Mouse (Mus musculus) kidney, postnatal 4 days (tissue): ENCODE measurements around the gene Arhgap15.
A peak's percentile ranks its signal among the peaks of the same experiment; 100 is the strongest.

Experiments
- DNase-seq, 2 experiments: peaks; one replicate each; pipeline ENCODE4 v3.0.0; 2021; ENCODE audit warnings: mixed read lengths in 2 of 2

The Arhgap15 gene

GRCm38 (mm10) chr2:43783759-43784735 lies 35.4 kb downstream of the Arhgap15 start:
- DNase-seq: no peak

- DNase-seq: no peak
These were observed 37.5 kb downstream of the Arhgap15 start for GRCm38 (mm10) chr2:43786101-43786500.

GRCm38 (mm10) chr2:43787141-43787540 lies 38.5 kb downstream of the Arhgap15 start:
- DNase-seq: peak; percentile 50 to 64

- DNase-seq: peak in 1 of 2 experiments; percentile 5
These were observed 39.9 kb downstream of the Arhgap15 start for GRCm38 (mm10) chr2:43788484-43788883.

GRCm38 (mm10) chr2:43790049-43790693 lies 41.5 kb downstream of the Arhgap15 start:
- DNase-seq: peak; percentile 31 to 38

- DNase-seq: no peak
These were observed 43.0 kb downstream of the Arhgap15 start for GRCm38 (mm10) chr2:43791575-43791974.

- DNase-seq: no peak
These were observed 44.5 kb downstream of the Arhgap15 start for GRCm38 (mm10) chr2:43793105-43793504.

GRCm38 (mm10) chr2:43794700-43795099 lies 46.1 kb downstream of the Arhgap15 start:
- DNase-seq: no peak

GRCm38 (mm10) chr2:43796448-43796847 lies 47.8 kb downstream of the Arhgap15 start:
- no peak for DNase-seq

GRCm38 (mm10) chr2:43805960-43806744 lies 57.5 kb downstream of the Arhgap15 start:
- peak; percentile 49 to 54 for DNase-seq

GRCm38 (mm10) chr2:43815896-43816787 lies 67.5 kb downstream of the Arhgap15 start:
- no peak for DNase-seq

GRCm38 (mm10) chr2:43816788-43817581 lies 68.4 kb downstream of the Arhgap15 start:
- DNase-seq: no peak

- no peak for DNase-seq
These were observed 87.3 kb downstream of the Arhgap15 start for GRCm38 (mm10) chr2:43835931-43836330.

- peak; percentile 36 to 57 for DNase-seq
These were observed 93.0 kb downstream of the Arhgap15 start for GRCm38 (mm10) chr2:43841644-43842043.

- DNase-seq: peak; percentile 9 to 17
These were observed 102.6 kb downstream of the Arhgap15 start for GRCm38 (mm10) chr2:43851195-43851594.

- no peak for DNase-seq
These were observed 114.1 kb downstream of the Arhgap15 start for GRCm38 (mm10) chr2:43862709-43863108.

- DNase-seq: peak; percentile 87 to 88
These were observed 153.9 kb downstream of the Arhgap15 start for GRCm38 (mm10) chr2:43902403-43902973.

GRCm38 (mm10) chr2:43907496-43907895 lies 158.9 kb downstream of the Arhgap15 start:
- no peak for DNase-seq

GRCm38 (mm10) chr2:43914104-43914503 lies 165.5 kb downstream of the Arhgap15 start:
- no peak for DNase-seq

- no peak for DNase-seq
These were observed 175.3 kb downstream of the Arhgap15 start for GRCm38 (mm10) chr2:43923863-43924340.
